Mouse (Mus musculus): Measurements from ENCODE around the gene Dnttip1. TPM values are rescaled to one million over a fixed set of nuclear protein-coding genes. Genes with fewer than 3 reads are reported as not detected.
A peak's percentile ranks its signal among the peaks of the same experiment; 100 is the strongest.
"Not testable (repeated sequence)": the region's sequence is repeated elsewhere in the genome, so short reads cannot be mapped to it uniquely, and the experiment has no call there.

Gene Dnttip1
- 10 to 100 TPM; 35.8 to 38.5 TPM for total RNA-seq (2021)

- intact Hi-C loops (cut with DNase I), result loop anchor here (2.0 kb wide), 1 partner anchor 21 kb away; no protein-coding TSS in a partner anchor
- DNase-seq, result peak; percentile 95 to 98
Observed at GRCm38 (mm10) chr2:164745843-164746479, at the start of gene Dnttip1, which contains the start of gene Wfdc3. Gene Dnttip1 (plus strand): TSS chr2:164745983. Gene Wfdc3 (minus strand): TSS chr2:164745931.

- DNase-seq, result no peak
- intact Hi-C loops (cut with DNase I), result no loop called here
Observed at GRCm38 (mm10) chr2:164698201-164698600, 47.6 kb upstream of the Dnttip1 start, which contains the start of gene Spint4. Gene Spint4 (plus strand): TSS chr2:164698501.

GRCm38 (mm10) chr2:164700959-164701358 is 44.8 kb upstream of the Dnttip1 start:
- intact Hi-C loops (cut with DNase I), result no loop called here
- no peak for DNase-seq

GRCm38 (mm10) chr2:164701761-164702160 is 44.0 kb upstream of the Dnttip1 start:
- DNase-seq, result no peak
- intact Hi-C loops (cut with DNase I), result no loop called here

- DNase-seq, result no peak
- intact Hi-C loops (cut with DNase I), result no loop called here
Observed at GRCm38 (mm10) chr2:164704235-164704634, 41.5 kb upstream of the Dnttip1 start.

- intact Hi-C loops (cut with DNase I), result no loop called here
- DNase-seq, result no peak
Observed at GRCm38 (mm10) chr2:164705328-164705727, 40.5 kb upstream of the Dnttip1 start.

- intact Hi-C loops (cut with DNase I), result no loop called here
Observed at GRCm38 (mm10) chr2:164705991-164706390, 39.8 kb upstream of the Dnttip1 start.

GRCm38 (mm10) chr2:164715005-164715404 is 30.8 kb upstream of the Dnttip1 start, which contains the start of gene Spint5:
Gene Spint5 (plus strand): TSS chr2:164715305.
- DNase-seq, result no peak
- intact Hi-C loops (cut with DNase I), result no loop called here

More at GRCm38 (mm10) chr2:164705991-164706390, 39.8 kb upstream of the Dnttip1 start:
- DNase-seq, result no peak

- DNase-seq; intact Hi-C loops (cut with DNase I): not testable (repeated sequence)
Observed at GRCm38 (mm10) chr2:164716194-164716786, 29.5 kb upstream of the Dnttip1 start.

- intact Hi-C loops (cut with DNase I), result no loop called here
Observed at GRCm38 (mm10) chr2:164723276-164723675, 22.5 kb upstream of the Dnttip1 start.

GRCm38 (mm10) chr2:164725895-164726619 is 19.7 kb upstream of the Dnttip1 start:
- peak; percentile 70 to 80 for DNase-seq
- intact Hi-C loops (cut with DNase I), result loop anchor here (1.0 kb wide), 2 partner anchors 47 to 134 kb away; no protein-coding TSS in a partner anchor

More at GRCm38 (mm10) chr2:164723276-164723675, 22.5 kb upstream of the Dnttip1 start:
- no peak for DNase-seq

- DNase-seq, result no peak
- intact Hi-C loops (cut with DNase I), result no loop called here
Observed at GRCm38 (mm10) chr2:164731719-164732118, 14.1 kb upstream of the Dnttip1 start.

- no peak for DNase-seq
Observed at GRCm38 (mm10) chr2:164733259-164733658, 12.5 kb upstream of the Dnttip1 start.

GRCm38 (mm10) chr2:164734839-164735238 is 10.9 kb upstream of the Dnttip1 start:
- DNase-seq, result no peak
- intact Hi-C loops (cut with DNase I), result no loop called here

More at GRCm38 (mm10) chr2:164733259-164733658, 12.5 kb upstream of the Dnttip1 start:
- intact Hi-C loops (cut with DNase I), result no loop called here

GRCm38 (mm10) chr2:164735446-164735845 is 10.3 kb upstream of the Dnttip1 start:
- DNase-seq, result no peak

GRCm38 (mm10) chr2:164737377-164738090 is 8.2 kb upstream of the Dnttip1 start:
- intact Hi-C loops (cut with DNase I), result no loop called here
- DNase-seq, result no peak

More at GRCm38 (mm10) chr2:164735446-164735845, 10.3 kb upstream of the Dnttip1 start:
- intact Hi-C loops (cut with DNase I), result no loop called here

- intact Hi-C loops (cut with DNase I), result no loop called here
- DNase-seq, result no peak
Observed at GRCm38 (mm10) chr2:164739876-164740275, 5.9 kb upstream of the Dnttip1 start.

GRCm38 (mm10) chr2:164744987-164745386 is 796 bp upstream of the Dnttip1 start:
- no peak for DNase-seq
- intact Hi-C loops (cut with DNase I), result no loop called here

- intact Hi-C loops (cut with DNase I), result loop anchor here (2.0 kb wide), 1 partner anchor 20 kb away; no protein-coding TSS in a partner anchor
- no peak for DNase-seq
Observed at GRCm38 (mm10) chr2:164746693-164747092, 910 bp downstream of the Dnttip1 start.

GRCm38 (mm10) chr2:164748191-164748590 is 2.4 kb downstream of the Dnttip1 start:
- intact Hi-C loops (cut with DNase I), result no loop called here
- DNase-seq, result no peak

All from heart, postnatal 10 days (tissue).